In genomic region chr3:130180181-130180940, GRCm38 (mm10) we compare ENCODE assay signal across 8 mouse cellular contexts. TPM values are rescaled to one million over a fixed set of nuclear protein-coding genes. Genes with fewer than 3 reads are reported as not detected.
DNase-seq lines count a peak whose midpoint lies in the region; ATAC-seq lines count a peak whose summit lies in the region.

No protein-coding gene starts in this region.

- peak overlapping the region; percentile 100 for H3K4me2 ChIP-seq in intestine, embryonic 15.5 days (replicated peaks)

- 0 out of 2 replicates have a peak, but pooled peaks cover 3% of the 10 kb centered on the region for H3K4me1 ChIP-seq in intestine, embryonic 15.5 days (replicated peaks)

- WGBS in intestine, embryonic 15.5 days = under 1% methylated on average over 40 of the region's 40 CpGs

- H3K4me3 ChIP-seq in intestine, embryonic 15.5 days (replicated peaks) = peak overlapping the region; percentile 61

- H3K36me3 ChIP-seq in intestine, embryonic 15.5 days = no peaks in the 10 kb centered on the region

- intact Hi-C loops in left cerebral cortex, postnatal 10 days (cut with DNase I) = loop anchor here (5.0 kb wide), 3 partner anchors 83 to 512 kb away; no protein-coding TSS in a partner anchor

- peak overlapping the region; percentile 62; the same call in 1 of the 2 replicates for H3K27ac ChIP-seq in intestine, embryonic 15.5 days

- H3K9ac ChIP-seq in intestine, embryonic 15.5 days = peak overlapping the region; percentile 44

- ATAC-seq in granulocyte monocyte progenitor cell, adult 5-6 weeks (replicated peaks; ENCODE audit: poor library complexity, severe bottlenecking) = peak; percentile 78
- peak; percentile 97 for ATAC-seq in intestine, embryonic 15.5 days
- peak; percentile 38; the same call in 1 of the 2 replicates for ATAC-seq in megakaryocyte, adult 5-6 weeks (ENCODE audit: poor library complexity, severe bottlenecking)

- H3K27me3 ChIP-seq in intestine, embryonic 15.5 days (replicated peaks) = no peaks in the 10 kb centered on the region; the same call in 1 of the 2 replicates

- peak; percentile 55 to 64 for DNase-seq in adrenal gland, adult 18-20 months (ENCODE audit: low spot score in 2 of 2)
- DNase-seq in embryo, embryonic 11.5 days (ENCODE audit: low read depth, low spot score) = peak; percentile 78
- peak; percentile 70 to 85 for DNase-seq in left cerebral cortex, postnatal 10 days (ENCODE audit: extremely low spot score in 1 of 2, low spot score in 2 of 2)
- DNase-seq in right cerebral cortex, postnatal 14 days = peak; percentile 73
- peak; percentile 51 for DNase-seq in urinary bladder, postnatal 25 days (ENCODE audit: low spot score)

- H3K9me3 ChIP-seq in intestine, embryonic 15.5 days = no peaks in the 10 kb centered on the region

RNA-seq across cellular contexts. Expression of gene Col25a1, which starts 49.1 kb away (rescaled TPM):
- total RNA-seq in adrenal gland, adult 18-20 months (2021) = 1 to 10 TPM; 1.5 to 5.6 TPM
- total RNA-seq in granulocyte monocyte progenitor cell, adult 5-6 weeks (2014; fragmentation: Nextera tagmentation) = not detected in 2 replicates
- total RNA-seq in granulocyte monocyte progenitor cell, adult 5-6 weeks (2017) = not detected in 2 replicates
- polyA plus RNA-seq in intestine, embryonic 15.5 days (2015; fragmentation: Nextera tagmentation; extraction: Ambion mirVana) = 1.9 TPM in 2 replicates
- total RNA-seq in left cerebral cortex, postnatal 10 days (2021) = 10 to 100 TPM; 22.5 to 26.5 TPM
- not detected in 2 replicates for total RNA-seq in megakaryocyte, adult 5-6 weeks (2015)
- 0.15 TPM in 1 of 2 replicates, not detected in the other for total RNA-seq in megakaryocyte, adult 5-6 weeks (2017)

Comparison
In these comparisons a context has a peak if more than half of its experiments do, and no peak if none do; other contexts are left out.
1. Peak in every context shown above with its lines: DNase-seq, ATAC-seq, H3K4me3 ChIP-seq and H3K27ac ChIP-seq.
2. ATAC-seq: peak in every context shown above with its lines; median percentile 97 in intestine, embryonic 15.5 days; 78 in granulocyte monocyte progenitor cell, adult 5-6 weeks; 38 in megakaryocyte, adult 5-6 weeks.